Mouse (Mus musculus): ENCODE data around the gene Cyp2b13.
"Not testable (repeated sequence)": the region's sequence is repeated elsewhere in the genome, so short reads cannot be mapped to it uniquely, and the experiment has no call there.

- not testable (repeated sequence) for TF ChIP-seq POLR2A, CTCF (IDR thresholded peaks at IDR 0.05; ENCODE audit: extremely low read depth, insufficient read depth, low read length)
Measured at GRCm38 (mm10) chr7:26019814-26020332, 41.4 kb upstream of the Cyp2b13 start.
